Mouse (Mus musculus): Measurements from ENCODE around the gene Asap2.

Asap2 gene

GRCm38 (mm10) chr12:21209273-21209672 is 219.0 kb downstream of the Asap2 start:
- no peak for DNase-seq (ENCODE audit: low read depth, low spot score)

- DNase-seq (ENCODE audit: low read depth, low spot score) = no peak
These were observed 222.6 kb downstream of the Asap2 start for GRCm38 (mm10) chr12:21212876-21213275.

DNA sequence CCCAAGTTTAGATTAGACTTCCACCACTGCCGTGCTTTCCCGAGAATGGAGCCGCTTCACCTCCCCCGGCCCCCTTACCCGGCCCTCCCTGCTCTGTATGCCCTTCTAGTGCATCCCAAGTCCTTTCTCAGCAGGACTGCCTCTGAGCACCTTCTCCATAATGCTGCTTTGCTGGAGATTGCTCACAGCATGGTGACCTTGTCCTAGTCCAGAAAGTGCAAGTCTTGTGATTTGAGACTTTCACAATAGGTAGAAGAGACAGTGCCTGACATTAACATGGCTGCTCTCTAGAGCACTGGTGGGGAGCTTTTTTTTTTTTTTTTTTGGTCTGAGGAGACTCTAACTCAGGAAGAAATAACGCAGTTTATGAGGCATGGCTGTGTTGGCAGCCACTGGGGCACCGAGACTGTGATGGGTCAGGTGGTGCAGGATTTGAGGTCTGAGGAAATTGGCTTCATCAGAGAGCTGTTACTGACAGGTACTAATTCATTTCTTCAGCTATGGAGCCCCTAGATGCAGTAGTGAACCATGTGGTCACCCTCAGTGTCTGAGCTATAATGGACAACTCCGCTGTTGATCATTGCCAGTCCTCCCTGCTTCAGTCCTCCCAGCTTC is 224.4 kb downstream of the Asap2 start:
- no peak for DNase-seq (ENCODE audit: low read depth, low spot score)

DNA sequence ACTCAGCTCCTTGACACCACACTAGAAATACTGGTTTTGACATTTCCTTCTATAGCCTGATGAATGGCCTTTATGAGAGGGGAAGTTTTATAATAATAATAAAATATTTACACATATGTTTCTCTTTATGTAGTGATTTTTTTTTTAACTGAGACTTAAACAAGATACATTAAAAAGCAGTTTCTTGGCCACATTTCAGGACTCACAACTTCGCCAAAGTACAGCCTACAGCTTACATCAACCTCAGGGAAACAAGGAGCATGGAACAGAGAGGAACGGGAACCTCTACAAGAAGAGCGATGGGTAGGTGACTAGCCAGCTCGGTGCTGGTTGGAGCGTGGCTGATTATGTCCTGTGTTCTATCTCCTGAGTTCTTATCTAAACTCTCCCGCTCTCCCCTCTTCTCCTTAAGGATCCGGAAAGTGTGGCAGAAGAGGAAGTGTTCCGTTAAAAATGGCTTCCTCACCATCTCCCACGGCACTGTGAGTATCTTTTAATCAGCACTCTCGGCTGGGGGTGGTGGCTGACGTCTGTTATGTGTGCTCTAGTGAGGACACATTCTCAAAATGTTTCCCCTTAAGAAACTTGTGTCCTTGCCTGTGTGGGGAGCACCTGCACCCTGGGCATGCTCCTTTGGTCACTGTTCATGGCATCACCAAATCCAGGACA is 227.7 kb downstream of the Asap2 start:
- no peak for DNase-seq (ENCODE audit: low read depth, low spot score)

GRCm38 (mm10) chr12:21220596-21220995 is 230.3 kb downstream of the Asap2 start:
- no peak for DNase-seq (ENCODE audit: low read depth, low spot score)

GRCm38 (mm10) chr12:21223923-21224322 is 233.7 kb downstream of the Asap2 start:
- no peak for DNase-seq (ENCODE audit: low read depth, low spot score)

DNA sequence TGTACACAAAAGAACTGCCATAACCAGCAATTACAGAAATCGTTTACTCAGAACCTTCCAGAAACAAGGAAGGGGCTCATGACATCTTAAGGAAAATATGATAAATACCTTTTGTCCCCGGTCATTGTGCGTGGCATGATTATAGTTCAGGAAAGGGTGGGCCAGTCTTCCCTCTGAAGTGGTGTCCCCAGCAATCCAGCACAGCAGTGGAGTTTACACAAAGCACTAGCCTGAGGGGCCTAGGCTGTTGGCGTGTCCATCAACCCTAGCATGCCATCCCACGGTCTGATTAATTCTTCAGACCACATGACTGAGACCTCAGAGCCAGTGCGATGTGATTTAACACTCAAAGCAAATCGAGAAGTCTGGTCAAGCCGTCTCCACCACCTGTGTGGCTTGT is 235.1 kb downstream of the Asap2 start:
- no peak for DNase-seq (ENCODE audit: low read depth, low spot score)

DNA sequence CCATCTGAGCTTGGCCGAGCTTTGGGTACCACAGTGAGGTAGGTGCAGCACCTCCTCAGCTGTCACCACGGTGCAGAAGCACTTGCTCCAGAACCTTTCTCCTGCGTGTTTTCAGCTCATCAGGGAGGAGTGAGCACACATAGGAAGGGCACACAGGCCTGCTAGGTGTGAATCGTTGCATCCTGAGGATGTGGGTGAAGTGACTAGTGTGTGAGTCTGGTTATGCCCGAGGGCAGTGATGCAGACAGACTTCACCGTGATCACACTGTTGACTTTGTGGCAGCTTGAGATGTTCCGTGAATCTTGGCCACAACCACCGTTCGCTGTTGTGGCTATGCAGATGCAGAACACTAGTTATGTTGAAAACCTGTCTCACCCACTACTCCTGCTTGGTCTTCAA is 236.1 kb downstream of the Asap2 start:
- peak; percentile 43 for DNase-seq (ENCODE audit: low read depth, low spot score)

GRCm38 (mm10) chr12:21227076-21227980 is 237.1 kb downstream of the Asap2 start:
- peak; percentile 96 for DNase-seq (ENCODE audit: low read depth, low spot score)

DNA sequence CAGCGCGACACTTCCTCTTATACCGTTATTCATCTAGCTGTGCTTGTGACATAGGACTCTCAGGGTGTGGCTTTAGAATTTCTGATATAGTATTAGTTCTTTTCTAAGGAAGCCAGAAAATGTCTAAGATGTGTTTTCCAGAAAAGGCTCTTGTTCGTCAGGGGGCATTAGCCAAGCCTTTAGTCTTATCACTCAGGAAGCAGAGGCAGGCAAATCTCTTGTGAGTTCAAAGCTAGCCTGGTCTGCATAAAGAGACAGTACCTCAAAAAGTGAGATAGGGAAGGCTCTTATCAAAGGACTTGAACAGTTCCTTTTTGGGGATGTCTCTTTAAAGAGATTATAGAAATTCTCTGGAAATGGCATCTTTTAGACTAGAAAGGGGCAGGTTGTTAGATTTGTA is 238.4 kb downstream of the Asap2 start:
- no peak for DNase-seq (ENCODE audit: low read depth, low spot score)

- no peak for DNase-seq (ENCODE audit: low read depth, low spot score)
These were observed 239.0 kb downstream of the Asap2 start for GRCm38 (mm10) chr12:21229076-21229918.

DNA sequence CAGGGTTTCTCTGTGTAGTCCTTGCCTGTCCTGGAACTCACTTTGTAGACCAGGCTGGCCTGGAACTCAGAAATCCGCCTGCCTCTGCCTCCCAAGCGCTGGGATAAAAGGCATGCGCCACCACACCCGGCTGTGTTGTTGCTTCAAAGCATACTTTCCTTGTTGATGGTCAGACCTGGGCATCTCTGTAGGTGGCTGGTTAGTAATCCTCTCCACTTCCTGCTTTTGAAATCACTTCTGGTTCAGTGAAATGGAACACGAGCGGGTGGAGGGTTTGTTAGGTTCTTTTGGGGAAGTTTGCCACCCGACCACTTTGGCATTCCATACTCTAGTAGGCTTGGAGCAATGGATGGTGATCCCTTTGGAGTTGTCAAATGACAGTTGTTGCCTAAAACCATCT is 243.5 kb downstream of the Asap2 start:
- DNase-seq (ENCODE audit: low read depth, low spot score) = no peak

- DNase-seq (ENCODE audit: low read depth, low spot score) = peak; percentile 72
These were observed 244.3 kb downstream of the Asap2 start for GRCm38 (mm10) chr12:21234560-21234959.

DNA sequence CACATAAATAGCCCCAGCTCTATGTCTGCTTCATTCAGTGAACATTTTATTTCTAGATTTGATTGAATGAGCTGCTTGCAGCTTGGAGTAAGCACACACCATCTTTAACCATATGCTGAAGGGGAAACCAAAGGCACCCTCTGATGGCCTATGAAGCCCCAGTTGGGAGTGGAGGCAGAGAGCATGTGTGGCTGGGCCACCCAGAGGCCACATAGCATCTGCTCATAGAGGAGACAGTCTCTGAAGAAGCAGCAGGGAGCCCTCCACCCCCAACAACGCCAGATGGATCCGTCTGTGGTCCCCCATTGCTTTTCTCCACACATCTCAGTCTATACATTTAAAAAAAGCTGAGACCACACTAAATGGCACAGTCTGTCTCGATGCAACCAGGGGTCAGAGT is 251.7 kb downstream of the Asap2 start:
- DNase-seq (ENCODE audit: low read depth, low spot score) = no peak

DNA sequence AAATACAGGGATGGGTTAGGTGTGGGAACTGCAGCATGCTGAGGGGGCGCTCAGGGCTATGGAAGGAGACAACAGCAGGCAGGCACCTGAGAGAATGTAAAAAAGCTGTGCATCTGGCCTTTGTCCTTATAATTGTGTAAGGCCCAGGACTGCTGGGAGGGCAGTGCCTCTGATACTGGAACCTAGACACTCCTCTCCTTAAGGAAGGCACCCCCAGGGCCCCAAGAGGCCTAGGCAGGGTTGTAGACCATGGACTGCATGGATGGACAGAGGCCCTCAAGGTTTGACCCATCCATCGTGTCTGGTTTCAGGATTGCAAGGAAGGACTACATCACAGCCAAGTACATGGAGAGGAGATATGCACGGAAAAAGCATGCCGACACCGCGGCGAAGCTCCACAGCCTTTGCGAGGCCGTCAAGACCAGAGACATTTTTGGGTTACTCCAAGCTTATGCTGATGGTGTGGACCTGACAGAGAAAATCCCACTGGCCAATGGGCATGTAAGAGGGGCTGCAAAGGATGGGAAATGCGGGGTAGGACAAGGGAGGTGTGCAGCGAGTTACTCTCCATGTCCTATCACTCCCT is 254.2 kb downstream of the Asap2 start:
- no peak for DNase-seq (ENCODE audit: low read depth, low spot score)

DNA sequence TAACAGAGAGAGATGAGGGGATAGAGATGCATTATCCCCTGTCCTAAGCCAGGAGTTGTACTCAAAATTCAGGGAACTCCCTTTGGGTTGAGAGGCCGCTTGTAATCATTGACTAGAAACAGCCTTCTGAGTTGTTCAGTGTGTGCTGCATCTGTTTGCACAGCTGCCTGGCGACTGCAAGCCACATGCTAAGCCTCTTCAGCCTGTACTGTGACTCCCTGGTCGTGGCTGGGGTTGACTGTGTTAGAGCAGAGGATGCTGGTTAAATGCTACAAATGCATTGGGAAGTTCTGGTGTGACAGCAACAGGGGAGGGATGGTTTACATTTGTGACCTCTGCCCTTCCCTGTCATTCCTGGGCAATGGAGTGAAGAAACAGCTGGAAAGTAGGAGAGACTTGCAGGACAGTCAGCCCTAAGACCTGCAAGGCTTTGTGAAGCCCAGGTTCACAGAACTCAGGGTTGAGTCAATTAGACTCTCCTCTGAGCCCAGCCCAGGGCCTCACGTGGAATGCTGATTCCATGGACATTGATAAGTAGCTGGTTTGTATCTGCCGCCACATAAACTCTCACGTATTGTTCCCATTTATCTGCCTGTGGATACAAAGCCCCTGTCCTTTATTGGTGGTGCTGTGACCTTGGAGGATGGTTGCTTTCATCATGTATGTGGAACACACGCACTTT is 257.6 kb downstream of the Asap2 start:
- DNase-seq (ENCODE audit: low read depth, low spot score) = no peak

- DNase-seq (ENCODE audit: low read depth, low spot score) = peak; percentile 45
These were observed 270.4 kb downstream of the Asap2 start for GRCm38 (mm10) chr12:21260494-21261256.

DNA sequence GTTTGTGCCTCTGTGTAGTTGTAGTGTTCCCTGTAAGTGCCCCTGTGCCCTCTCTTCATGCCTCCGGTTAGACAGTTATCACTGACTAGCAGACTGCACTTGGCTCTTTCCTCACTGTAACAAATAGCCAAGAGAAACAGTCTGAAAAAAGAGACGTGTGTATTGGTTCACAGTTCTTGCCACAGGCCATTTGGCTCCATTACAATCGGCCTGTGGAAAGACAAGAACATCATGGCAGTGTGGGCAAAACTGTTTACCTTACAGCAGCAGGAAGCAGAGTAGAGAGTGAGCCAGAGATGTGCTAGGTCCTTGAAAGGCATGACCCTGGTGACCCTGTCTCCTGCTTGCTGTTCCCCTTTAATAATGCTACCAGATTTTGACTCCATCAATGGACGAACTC is 271.3 kb downstream of the Asap2 start:
- no peak for DNase-seq (ENCODE audit: low read depth, low spot score)

DNA sequence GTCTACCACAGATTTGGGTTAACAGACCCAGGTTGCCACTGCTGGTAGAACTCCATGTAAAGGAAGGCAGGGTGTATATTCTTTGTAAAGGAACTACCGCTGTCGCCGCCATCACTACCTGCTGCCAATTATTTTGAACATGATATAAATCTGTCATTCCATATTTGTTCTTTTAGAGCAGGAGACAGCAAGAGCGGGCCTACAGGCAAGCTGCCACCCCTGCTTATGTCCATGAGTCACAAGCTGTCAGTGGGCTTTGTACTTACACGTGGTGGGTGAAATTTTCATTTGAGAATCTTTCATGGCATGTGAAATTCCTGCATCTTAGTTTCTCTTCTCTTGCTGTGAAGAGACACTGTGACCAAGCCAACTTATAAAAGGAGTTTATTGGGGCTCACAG is 273.0 kb downstream of the Asap2 start:
- no peak for DNase-seq (ENCODE audit: low read depth, low spot score)

GRCm38 (mm10) chr12:21264241-21264640 is 274.0 kb downstream of the Asap2 start:
- peak; percentile 25 for DNase-seq (ENCODE audit: low read depth, low spot score)
